Mouse (Mus musculus): ENCODE data around the gene Faap20. TPM values are rescaled to one million over a fixed set of nuclear protein-coding genes. Genes with fewer than 3 reads are reported as not detected.

Faap20 gene
- total and polyA plus RNA-seq, 3 experiments = 18.6 to 34.4 TPM; not detected in 1

GRCm38 (mm10) chr4:155264521-155265321 is 15.1 kb downstream of the Faap20 start:
- TF ChIP-seq RCOR1 (IDR thresholded peaks at IDR 0.05; ENCODE audit: low read depth, low read length) (no peak), NRF1 (IDR thresholded peaks at IDR 0.05; ENCODE audit: insufficient read depth, low read depth, low read length, poor library complexity, severe bottlenecking) (no peak), ETS1 (IDR thresholded peaks at IDR 0.05; ENCODE audit: low read depth, low read length) (no peak), POLR2AphosphoS2 (IDR thresholded peaks at IDR 0.05; ENCODE audit: low read length) (no peak), MAX (IDR thresholded peaks at IDR 0.05; ENCODE audit: low read length) (no peak), EP300 (IDR thresholded peaks at IDR 0.05; ENCODE audit: low read depth in 1 of 2, low read length in 2 of 2) (no peak), TAL1 (IDR thresholded peaks at IDR 0.05; ENCODE audit: low read length) (no peak), BHLHE40 (IDR thresholded peaks at IDR 0.05; ENCODE audit: borderline replicate concordance, low read depth, low read length) (no peak), CTCF (IDR thresholded peaks at IDR 0.05 in 2 of 3, conservative IDR thresholded peaks at IDR 0.05 in 1 of 3; ENCODE audit: control insufficient read depth in 1 of 3, insufficient read depth in 1 of 3, low read depth in 2 of 3, low read length in 3 of 3, poor library complexity in 1 of 3, severe bottlenecking in 1 of 3) (no peak), ZNF384 (IDR thresholded peaks at IDR 0.05; ENCODE audit: low read depth, low read length) (no peak), SMC3 (IDR thresholded peaks at IDR 0.05; ENCODE audit: low read depth, low read length) (no peak), MAFK (IDR thresholded peaks at IDR 0.05; ENCODE audit: borderline replicate concordance, low read depth, low read length) (no peak), MYC (IDR thresholded peaks at IDR 0.05; ENCODE audit: low read depth, low read length) (no peak), RAD21 (IDR thresholded peaks at IDR 0.05; ENCODE audit: low read depth, low read length) (no peak), GABPA (IDR thresholded peaks at IDR 0.05; ENCODE audit: low read depth, low read length) (no peak), KAT2A (conservative IDR thresholded peaks at IDR 0.05; ENCODE audit: low read depth, low read length) (no peak), MAZ (IDR thresholded peaks at IDR 0.05; ENCODE audit: low read depth, low read length) (no peak), ZC3H11A (IDR thresholded peaks at IDR 0.05; ENCODE audit: low read depth, low read length) (no peak), POLR2A (IDR thresholded peaks at IDR 0.05; ENCODE audit: control insufficient read depth in 1 of 2, insufficient read depth in 1 of 2, low read depth in 1 of 2, low read length in 2 of 2, poor library complexity in 1 of 2) (no peak), MXI1 (IDR thresholded peaks at IDR 0.05; ENCODE audit: low read depth, low read length) (no peak)
- no peak overlapping the region for H3K4me3 ChIP-seq (ENCODE audit: control insufficient read depth in 1 of 2, insufficient read depth in 1 of 2, low read depth in 2 of 2, low read length in 2 of 2)
- DNase-seq (ENCODE audit: low read depth, low spot score) = no peak
- H3K9ac ChIP-seq (ENCODE audit: control insufficient read depth, low read depth, low read length, poor library complexity, severe bottlenecking) = no peak overlapping the region
- no peaks in the 10 kb centered on the region for H3K9me3 ChIP-seq (replicated peaks; ENCODE audit: insufficient read depth, low read length)
- no peak overlapping the region for H3K27ac ChIP-seq (ENCODE audit: control insufficient read depth, low read depth, low read length)
- no peaks in the 10 kb centered on the region for H3K4me1 ChIP-seq (ENCODE audit: control insufficient read depth in 1 of 2, insufficient read depth in 2 of 2, low read length in 2 of 2)
- peaks cover 0 to 2% of the 10 kb centered on the region in 2 experiments; a peak in 1 of 4 replicates for H3K27me3 ChIP-seq (ENCODE audit: control insufficient read depth in 1 of 2, insufficient read depth in 2 of 2, low read length in 2 of 2)
- no peaks in the 10 kb centered on the region for H3K79me2 ChIP-seq (ENCODE audit: control insufficient read depth, insufficient read depth, low read length, poor library complexity)
- no peaks in the 10 kb centered on the region for H3K36me3 ChIP-seq (ENCODE audit: control insufficient read depth in 1 of 2, insufficient read depth in 2 of 2, low read length in 2 of 2)

- no peak overlapping the region for H3K9ac ChIP-seq (ENCODE audit: control insufficient read depth, low read depth, low read length, poor library complexity, severe bottlenecking)
- H3K27ac ChIP-seq (ENCODE audit: control insufficient read depth, low read depth, low read length) = no peak overlapping the region
- no peak overlapping the region for H3K4me3 ChIP-seq (ENCODE audit: control insufficient read depth in 1 of 2, insufficient read depth in 1 of 2, low read depth in 2 of 2, low read length in 2 of 2)
- H3K36me3 ChIP-seq (ENCODE audit: control insufficient read depth in 1 of 2, insufficient read depth in 2 of 2, low read length in 2 of 2) = no peaks in the 10 kb centered on the region
- TF ChIP-seq GABPA (IDR thresholded peaks at IDR 0.05; ENCODE audit: low read depth, low read length) (no peak), MXI1 (IDR thresholded peaks at IDR 0.05; ENCODE audit: low read depth, low read length) (no peak), POLR2AphosphoS2 (IDR thresholded peaks at IDR 0.05; ENCODE audit: low read length) (no peak), NELFE (IDR thresholded peaks at IDR 0.05; ENCODE audit: low read depth, low read length) (no peak), MAFK (IDR thresholded peaks at IDR 0.05; ENCODE audit: borderline replicate concordance, low read depth, low read length) (no peak), CHD1 (IDR thresholded peaks at IDR 0.05; ENCODE audit: low read depth, low read length) (no peak), ZNF384 (IDR thresholded peaks at IDR 0.05; ENCODE audit: low read depth, low read length) (no peak), BHLHE40 (IDR thresholded peaks at IDR 0.05; ENCODE audit: borderline replicate concordance, low read depth, low read length) (no peak), RAD21 (IDR thresholded peaks at IDR 0.05; ENCODE audit: low read depth, low read length) (no peak), POLR2A (IDR thresholded peaks at IDR 0.05; ENCODE audit: control insufficient read depth in 1 of 2, insufficient read depth in 1 of 2, low read depth in 1 of 2, low read length in 2 of 2, poor library complexity in 1 of 2) (no peak), ELF1 (IDR thresholded peaks at IDR 0.05; ENCODE audit: low read depth, low read length) (no peak), NRF1 (IDR thresholded peaks at IDR 0.05; ENCODE audit: insufficient read depth, low read depth, low read length, poor library complexity, severe bottlenecking) (no peak), TCF12 (IDR thresholded peaks at IDR 0.05; ENCODE audit: low read depth, low read length) (no peak), HCFC1 (IDR thresholded peaks at IDR 0.05; ENCODE audit: low read depth, low read length) (no peak), MYC (IDR thresholded peaks at IDR 0.05; ENCODE audit: low read depth, low read length) (no peak), MYB (IDR thresholded peaks at IDR 0.05; ENCODE audit: low read depth, low read length) (no peak)
- H3K27me3 ChIP-seq (ENCODE audit: control insufficient read depth in 1 of 2, insufficient read depth in 2 of 2, low read length in 2 of 2) = peaks cover 0 to 3% of the 10 kb centered on the region in 2 experiments; a peak in 2 of 4 replicates
- no peaks in the 10 kb centered on the region for H3K9me3 ChIP-seq (replicated peaks; ENCODE audit: insufficient read depth, low read length)
- no peaks in the 10 kb centered on the region for H3K79me2 ChIP-seq (ENCODE audit: control insufficient read depth, insufficient read depth, low read length, poor library complexity)
- no peaks in the 10 kb centered on the region for H3K4me1 ChIP-seq (ENCODE audit: control insufficient read depth in 1 of 2, insufficient read depth in 2 of 2, low read length in 2 of 2)
- DNase-seq (ENCODE audit: low read depth, low spot score) = no peak
These were observed 17.5 kb downstream of the Faap20 start for GRCm38 (mm10) chr4:155267047-155267543.

Measured in MEL (cell line).